Mouse (Mus musculus) subcutaneous adipose tissue, adult 2 months (tissue): ENCODE results near the gene Tyro3. TPM values are rescaled to one million over a fixed set of nuclear protein-coding genes. Genes with fewer than 3 reads are reported as not detected.

Experiments used
- polyA plus RNA-seq: library from polyadenylated mRNA; depleted of rRNA; stranded (reverse); fragments of >200 nt; gene quantifications from 2 replicates; pipeline ENCODE4 v1.2.3, GENCODE M21; 2012; ENCODE audit warnings: low replicate concordance; rRNA removed

The Tyro3 gene
- polyA plus RNA-seq = 1.9 and 12.4 TPM in 2 replicates

DNA sequence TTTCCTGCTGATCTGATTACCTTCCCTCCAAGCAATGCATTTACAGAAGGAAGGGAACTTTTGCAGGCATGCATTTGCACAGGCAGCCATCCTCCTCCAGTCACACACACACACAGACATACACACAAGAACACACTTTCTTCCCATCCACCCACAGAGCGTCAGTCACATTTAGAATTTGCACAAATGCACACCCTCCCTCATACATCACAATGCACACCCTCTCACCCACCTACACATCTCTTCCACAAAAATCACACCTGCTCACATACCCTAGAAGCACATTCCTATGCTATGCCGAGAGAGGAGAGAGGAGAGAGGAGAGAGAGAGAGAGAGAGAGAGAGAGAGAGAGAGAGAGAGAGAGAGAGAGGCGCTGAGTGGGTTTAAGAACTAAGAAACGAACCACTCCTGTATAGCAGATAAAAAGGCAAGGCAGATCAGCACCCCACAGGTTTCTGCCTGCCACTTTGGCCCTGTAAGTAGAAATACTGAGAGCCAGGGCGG lies at the start of gene Tyro3:
TSS of gene Tyro3 (plus strand) at position 455 of the 505 bp plus-strand sequence.

GRCm38 (mm10) chr2:119760251-119760650 lies 37.3 kb upstream of the Tyro3 start, which contains the start of gene Ltk:
Ltk (minus strand) TSS chr2:119760431.

GRCm38 (mm10) chr2:119787206-119787883 lies 10.2 kb upstream of the Tyro3 start, which contains the start of gene Rpap1:
Rpap1 (minus strand) TSS chr2:119787537.

Other genes with a start within 250 kb of the Tyro3 start
- gene Nusap1, start 179.4 kb upstream of the Tyro3 start, polyA plus RNA-seq = 0.42 and 1.5 TPM in 2 replicates
- gene Oip5, start 179.3 kb upstream of the Tyro3 start, polyA plus RNA-seq = 2.9 and 5.1 TPM in 2 replicates
- 7.3 and 9.0 TPM in 2 replicates for gene Ndufaf1, start 134.9 kb upstream of the Tyro3 start, polyA plus RNA-seq
- 8.4 and 11.6 TPM in 2 replicates for gene Rtf1, start 122.7 kb upstream of the Tyro3 start, polyA plus RNA-seq
- gene Itpka, start 55.4 kb upstream of the Tyro3 start, polyA plus RNA-seq = 3.4 and 4.1 TPM in 2 replicates
- 0.11 and 1.7 TPM in 2 replicates for gene Ltk, start 37.3 kb upstream of the Tyro3 start, polyA plus RNA-seq
- 16.6 and 25.9 TPM in 2 replicates for gene Rpap1, start 10.2 kb upstream of the Tyro3 start, polyA plus RNA-seq
- 17.6 and 42.1 TPM in 2 replicates for gene Mga, start 99.5 kb downstream of the Tyro3 start, polyA plus RNA-seq
- 22.1 and 36.1 TPM in 2 replicates for gene Mapkbp1, start 175.0 kb downstream of the Tyro3 start, polyA plus RNA-seq
- 7.9 and 14.1 TPM in 2 replicates for gene Jmjd7, start 229.8 kb downstream of the Tyro3 start, polyA plus RNA-seq
- 3.3 and 4.9 TPM in 2 replicates for gene Gm28042, start 229.8 kb downstream of the Tyro3 start, polyA plus RNA-seq
- 4.3 and 7.6 TPM in 2 replicates for gene Pla2g4b, start 235.7 kb downstream of the Tyro3 start, polyA plus RNA-seq